Mouse (Mus musculus): ENCODE data around the gene Ephx1. TPM values are rescaled to one million over a fixed set of nuclear protein-coding genes. Genes with fewer than 3 reads are reported as not detected.
"Not testable (repeated sequence)": the region's sequence is repeated elsewhere in the genome, so short reads cannot be mapped to it uniquely, and the experiment has no call there.

Gene Ephx1
- 10 to 100 TPM; 22.5 to 40.8 TPM for total RNA-seq (2021)

DNA sequence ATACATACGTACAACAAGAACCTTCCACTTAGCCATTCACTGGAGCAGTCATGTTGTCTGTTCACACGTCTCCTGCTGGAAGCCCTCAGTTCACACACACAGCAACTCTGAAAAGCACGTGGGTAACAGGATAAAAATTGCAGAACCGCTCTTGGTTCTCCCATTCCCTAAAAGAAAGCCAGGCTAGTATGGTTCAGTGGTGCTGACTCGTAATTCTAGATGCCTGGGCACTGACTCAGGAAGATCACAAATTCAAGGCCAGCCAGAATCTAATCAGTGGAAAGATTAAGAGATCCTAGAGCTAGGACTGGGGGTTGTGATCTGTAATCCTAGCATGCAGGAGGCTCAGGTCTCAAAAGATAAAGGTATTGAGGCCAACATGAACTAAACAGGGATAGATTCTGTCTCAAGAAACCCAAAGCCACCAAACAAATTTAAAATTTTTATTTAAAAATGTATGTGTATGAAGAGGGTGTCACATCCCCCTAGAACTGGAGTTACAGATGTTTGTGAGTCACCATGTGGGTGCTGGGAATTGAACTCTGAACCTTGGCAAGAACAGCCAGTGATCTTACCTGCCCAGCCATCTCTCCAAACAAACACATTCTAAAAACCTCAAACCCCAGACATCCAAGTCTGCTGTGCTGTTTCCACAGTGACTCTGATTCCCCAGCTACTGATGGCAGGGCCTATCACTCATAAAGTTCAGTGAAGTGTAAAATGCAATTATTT is at the start of gene Ephx1:
Ephx1 (minus strand) TSS at position 149 of the 732 bp plus-strand sequence.
- DNase-seq (ENCODE audit: low spot score) = no peak
- intact Hi-C loops (cut with DNase I) = loop anchor here (5.0 kb wide), 1 partner anchor 34 kb away; no protein-coding TSS in a partner anchor

- intact Hi-C loops (cut with DNase I) = no loop called here
- DNase-seq (ENCODE audit: low spot score) = no peak
Measured at GRCm38 (mm10) chr1:181069671-181070070, 49.0 kb upstream of the Ephx1 start.

GRCm38 (mm10) chr1:181068344-181068743 is 47.6 kb upstream of the Ephx1 start:
- intact Hi-C loops (cut with DNase I) = no loop called here

DNA sequence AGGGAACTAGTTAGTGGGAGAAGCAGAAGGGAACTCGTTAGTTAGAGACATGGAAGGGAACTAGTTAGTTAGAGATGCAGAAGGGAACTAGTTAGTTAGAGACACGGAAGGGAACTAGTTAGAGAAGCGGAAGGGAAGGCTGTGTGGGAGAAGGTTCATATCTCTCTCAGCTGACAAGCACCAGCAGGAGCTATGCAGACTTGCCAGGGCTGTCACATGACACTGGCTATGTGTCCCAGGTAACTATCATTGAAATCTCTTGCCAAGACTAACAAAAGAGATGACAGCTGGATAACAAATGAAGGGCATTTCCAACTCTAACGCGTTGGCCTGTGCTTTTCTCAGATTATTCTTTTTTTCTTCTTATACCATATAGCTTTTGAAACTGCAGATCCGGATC is 43.9 kb upstream of the Ephx1 start:
- DNase-seq (ENCODE audit: low spot score) = no peak
- intact Hi-C loops (cut with DNase I) = no loop called here

More at GRCm38 (mm10) chr1:181068344-181068743, 47.6 kb upstream of the Ephx1 start:
- DNase-seq (ENCODE audit: low spot score) = no peak

DNA sequence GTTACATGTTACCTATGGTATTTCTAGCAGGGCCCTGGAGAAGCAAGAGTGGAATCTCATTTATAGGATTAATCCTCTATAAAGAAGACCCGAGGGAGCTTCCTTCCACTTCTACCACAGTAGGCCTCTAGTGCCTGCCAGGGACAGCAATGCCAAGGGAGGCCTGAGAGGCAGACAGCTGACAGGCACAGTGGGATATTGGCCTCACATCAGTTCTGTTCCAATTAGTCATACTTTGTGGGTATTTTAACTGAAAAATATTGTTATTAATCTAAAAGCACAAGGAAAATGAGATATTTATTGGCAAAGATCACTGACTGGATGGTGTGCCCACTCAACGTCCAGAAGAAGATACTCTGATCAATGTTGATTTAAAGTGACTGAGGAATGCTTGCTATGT is 43.3 kb upstream of the Ephx1 start:
- DNase-seq (ENCODE audit: low spot score) = no peak
- intact Hi-C loops (cut with DNase I) = no loop called here

DNA sequence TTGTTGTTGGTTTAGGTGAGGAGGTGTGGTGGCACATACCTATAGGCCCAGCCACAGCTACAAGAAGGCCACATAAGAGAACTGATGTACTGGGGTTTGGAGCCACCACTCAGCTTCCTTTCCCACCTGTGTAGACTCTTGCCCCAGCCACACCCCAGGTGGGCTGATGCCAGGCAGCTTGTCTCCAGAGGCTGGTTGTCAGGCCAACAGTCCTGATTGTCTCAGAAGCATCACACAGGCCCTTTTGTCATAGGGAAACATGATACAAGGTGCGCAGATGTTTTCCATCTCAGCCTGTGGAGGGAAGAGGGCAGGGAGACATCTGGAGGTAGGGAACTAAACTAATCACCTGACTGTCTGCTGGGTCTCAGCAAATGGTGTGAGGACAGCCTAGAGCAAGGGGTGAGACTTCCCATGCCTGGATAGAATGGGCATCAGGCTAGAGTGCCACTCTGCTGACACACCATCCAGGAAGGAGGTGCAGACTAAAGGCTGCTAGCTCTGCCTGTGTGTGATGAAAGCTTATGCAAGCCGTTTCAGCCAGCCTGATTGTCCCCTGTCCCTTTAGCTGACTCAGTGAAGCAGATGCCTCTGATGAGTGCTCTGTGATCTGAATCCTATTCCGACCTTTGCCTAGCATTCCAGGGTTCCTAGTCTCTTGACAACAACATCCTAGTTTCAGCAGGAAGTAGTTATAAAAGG is 41.2 kb upstream of the Ephx1 start:
- no peak for DNase-seq (ENCODE audit: low spot score)
- intact Hi-C loops (cut with DNase I) = no loop called here

GRCm38 (mm10) chr1:181052898-181053297 is 32.2 kb upstream of the Ephx1 start:
- intact Hi-C loops (cut with DNase I) = no loop called here
- DNase-seq (ENCODE audit: low spot score) = no peak

- DNase-seq (ENCODE audit: low spot score) = no peak
- intact Hi-C loops (cut with DNase I) = no loop called here
Measured at GRCm38 (mm10) chr1:181050937-181051336, 30.2 kb upstream of the Ephx1 start, which contains the start of gene 9130409I23Rik. 9130409I23Rik (plus strand) TSS chr1:181051237.

DNA sequence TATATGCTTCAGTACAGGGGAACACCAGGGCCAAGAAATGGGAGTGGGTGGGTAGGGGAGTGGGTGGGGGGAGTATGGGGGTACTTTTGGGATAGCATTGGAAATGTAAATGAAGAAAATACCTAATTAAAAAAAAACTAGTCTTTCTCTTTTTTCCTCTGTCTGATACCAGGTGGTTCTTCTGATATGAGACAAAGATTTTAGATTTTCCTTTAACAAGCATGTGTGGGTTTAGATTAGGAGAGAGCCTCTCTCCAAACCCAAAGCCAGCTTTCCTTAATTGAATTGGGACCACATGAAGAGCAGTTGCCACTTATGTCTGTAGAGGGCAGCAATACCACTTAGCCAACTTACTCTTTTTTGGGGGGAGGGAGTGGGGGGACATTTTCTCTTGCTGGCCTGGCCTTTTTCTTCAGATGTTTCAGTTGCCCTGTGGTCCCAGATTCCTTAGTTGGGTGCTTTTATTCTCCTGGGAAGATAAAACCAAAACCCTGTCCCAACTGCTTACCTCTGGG is 28.7 kb upstream of the Ephx1 start:
- intact Hi-C loops (cut with DNase I) = no loop called here
- DNase-seq (ENCODE audit: low spot score) = no peak

- intact Hi-C loops (cut with DNase I) = no loop called here
- DNase-seq (ENCODE audit: low spot score) = no peak
Measured at GRCm38 (mm10) chr1:181047520-181047919, 26.8 kb upstream of the Ephx1 start.

GRCm38 (mm10) chr1:181039652-181040051 is 18.9 kb upstream of the Ephx1 start:
- no peak for DNase-seq (ENCODE audit: low spot score)

GRCm38 (mm10) chr1:181037623-181038022 is 16.9 kb upstream of the Ephx1 start:
- intact Hi-C loops (cut with DNase I) = no loop called here
- no peak for DNase-seq (ENCODE audit: low spot score)

More at GRCm38 (mm10) chr1:181039652-181040051, 18.9 kb upstream of the Ephx1 start:
- intact Hi-C loops (cut with DNase I) = loop anchor here (1.0 kb wide), 2 partner anchors 47 to 51 kb away; no protein-coding TSS in a partner anchor

GRCm38 (mm10) chr1:181035015-181035778 is 14.5 kb upstream of the Ephx1 start:
- intact Hi-C loops (cut with DNase I); DNase-seq (ENCODE audit: low spot score): not testable (repeated sequence)

DNA sequence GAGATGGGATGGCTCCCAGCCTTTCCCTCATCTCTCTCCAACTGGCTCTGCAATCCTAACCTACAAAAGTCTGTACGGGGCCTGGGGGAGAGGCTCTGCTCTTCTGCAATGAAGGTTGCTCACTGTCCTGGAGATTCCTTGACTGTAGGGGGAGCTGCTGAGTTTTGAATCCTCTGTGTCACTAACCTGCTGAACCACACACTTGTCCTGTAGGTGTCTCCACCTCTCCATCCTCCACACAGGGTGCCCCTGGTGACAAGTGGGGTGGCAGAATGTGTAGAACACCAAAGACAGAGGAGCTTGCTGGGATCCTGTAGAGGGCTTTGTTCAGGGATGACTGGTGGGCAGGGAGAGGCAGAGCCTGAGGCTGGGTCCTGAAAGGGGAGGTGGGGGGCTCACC is 1.6 kb upstream of the Ephx1 start:
- DNase-seq (ENCODE audit: low spot score) = no peak
- intact Hi-C loops (cut with DNase I) = loop anchor here (5.0 kb wide), 1 partner anchor 35 kb away; no protein-coding TSS in a partner anchor

- intact Hi-C loops (cut with DNase I) = loop anchor here (5.0 kb wide), 1 partner anchor 34 kb away; no protein-coding TSS in a partner anchor
Measured at GRCm38 (mm10) chr1:181021488-181021865, 773 bp upstream of the Ephx1 start.

GRCm38 (mm10) chr1:181017890-181018420 is 2.7 kb downstream of the Ephx1 start:
- intact Hi-C loops (cut with DNase I) = loop anchor here (10.0 kb wide), 1 partner anchor 197 kb away; the partner anchor contains the start of gene Wdr26
- DNase-seq (ENCODE audit: low spot score) = no peak

More at GRCm38 (mm10) chr1:181021488-181021865, 773 bp upstream of the Ephx1 start:
- DNase-seq (ENCODE audit: low spot score) = no peak

DNA sequence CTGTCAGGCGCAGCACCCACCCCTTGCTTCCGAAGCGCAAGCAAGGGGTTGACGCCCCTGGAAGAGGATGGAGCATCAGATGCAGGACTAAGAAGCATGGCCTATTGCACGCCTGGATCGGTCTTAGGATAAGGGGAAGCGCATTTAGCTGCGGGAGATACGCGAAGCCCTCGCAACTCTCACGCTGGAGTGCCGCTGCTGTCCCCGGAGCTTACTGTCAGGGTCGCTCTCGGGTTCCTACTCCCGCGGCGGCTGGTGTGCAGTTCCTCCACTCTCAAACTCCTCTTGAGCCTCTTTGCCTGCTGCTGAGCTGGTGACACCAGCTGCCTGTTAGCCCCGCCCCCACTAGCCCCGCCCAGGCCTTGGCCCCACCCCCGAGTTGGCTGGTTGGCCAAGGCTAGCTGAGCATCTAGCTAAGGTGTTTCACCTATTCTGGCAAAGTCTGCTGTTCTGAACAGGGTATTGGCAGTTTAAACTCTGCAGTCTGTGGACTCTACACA is 3.4 kb downstream of the Ephx1 start:
- intact Hi-C loops (cut with DNase I) = loop anchor here (10.0 kb wide), 1 partner anchor 198 kb away; the partner anchor contains the start of gene Wdr26

GRCm38 (mm10) chr1:181016532-181017131 is 4.1 kb downstream of the Ephx1 start:
- peak; percentile 90 for DNase-seq (ENCODE audit: low spot score)
- intact Hi-C loops (cut with DNase I) = loop anchor here (10.0 kb wide), 1 partner anchor 198 kb away; the partner anchor contains the start of gene Wdr26

More for the DNA sequence above, 3.4 kb downstream of the Ephx1 start:
- peak; percentile 76 for DNase-seq (ENCODE audit: low spot score)

GRCm38 (mm10) chr1:181016045-181016444 is 4.7 kb downstream of the Ephx1 start:
- intact Hi-C loops (cut with DNase I) = loop anchor here (10.0 kb wide), 1 partner anchor 199 kb away; the partner anchor contains the start of gene Wdr26
- DNase-seq (ENCODE audit: low spot score) = no peak
